Mouse (Mus musculus) small intestine, adult 2 months (tissue): ENCODE data around the gene Ssbp3.

ENCODE experiments used
- CTCF ChIP-seq: fragments of 200-500 bp; IDR thresholded peaks from 2 replicates; pipeline ENCODE4 v1.5.1; 2012; ENCODE audit warnings: low read depth, mild to moderate bottlenecking, control low read depth, inconsistent platforms, low read length, moderate library complexity, mixed read lengths; ENCODE audit not compliant: insufficient replicate concordance, insufficient read length; ENCODE audit errors: extremely low read depth
- POLR2A ChIP-seq: fragments of 200-500 bp; IDR thresholded peaks from 2 replicates; pipeline ENCODE4 v1.6.1; 2012; ENCODE audit warnings: low read depth, mild to moderate bottlenecking, control low read depth, inconsistent platforms, low read length, moderate library complexity

- TF ChIP-seq CTCF, result no peak
- no peak for TF ChIP-seq POLR2A
These were observed 27.4 kb upstream of the Ssbp3 start for GRCm38 (mm10) chr4:106883149-106883548.
